Mouse (Mus musculus): ENCODE results near the gene Apela. TPM values are rescaled to one million over a fixed set of nuclear protein-coding genes. Genes with fewer than 3 reads are reported as not detected.

Gene Apela
- total RNA-seq (2014; rRNA removed; ENCODE audit: low replicate concordance) = 2.7 TPM in 1 of 2 replicates, not detected in the other
- 2.6 and 3.3 TPM in 2 replicates for polyA plus RNA-seq (2015; fragmentation: Nextera tagmentation; extraction: Ambion mirVana)

DNA sequence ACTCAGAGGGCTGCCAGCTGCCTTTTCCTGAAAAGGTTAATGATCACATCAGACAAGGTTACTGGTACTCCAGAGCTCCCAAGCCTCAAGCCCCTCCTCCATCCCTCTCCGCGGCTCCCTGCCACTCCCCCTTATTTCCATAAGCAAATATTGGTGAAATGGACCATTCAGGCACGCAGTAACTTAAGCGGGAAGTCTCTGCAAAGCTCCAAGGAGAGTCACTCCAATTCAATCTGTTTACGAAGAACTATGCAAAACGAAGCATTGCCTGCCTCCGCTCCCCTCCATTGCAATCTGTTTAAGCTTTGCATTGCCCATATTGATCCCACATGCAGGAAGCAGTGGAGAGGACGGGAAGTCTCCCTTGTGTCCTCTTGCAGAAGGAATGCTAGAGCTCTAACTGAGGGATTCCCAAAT is at the start of gene Apela:
Apela (minus strand) TSS at position 220 of the 417 bp plus-strand sequence.
- Histone ChIP-seq H3K9ac (replicated peaks; ENCODE audit: low read depth, low read length) (no peak within 1 kb of the TSS), H3K27me3 (ENCODE audit: control insufficient read depth, insufficient read depth, low read length) (no peaks in the 10 kb centered on the region), H3K4me1 (ENCODE audit: control insufficient read depth, insufficient read depth) (0 out of 2 replicates have a peak, but pooled peaks cover 14% of the 10 kb centered on the region), H3K36me3 (replicated peaks; ENCODE audit: control insufficient read depth, insufficient read depth, low read length) (no peaks in the 10 kb centered on the region), H3K9me3 (replicated peaks; ENCODE audit: control insufficient read depth, low read length) (no peaks in the 10 kb centered on the region), H3K4me3 (ENCODE audit: low read depth, low read length) (peak within 1 kb of the TSS; percentile 35), H3K4me2 (ENCODE audit: low read depth, low read length) (peak within 1 kb of the TSS; percentile 59), H3K27ac (ENCODE audit: low read depth) (no peak within 1 kb of the TSS)
- ATAC-seq (ENCODE audit: insufficient read depth, low read depth) (0 out of 2 replicates have a peak, but pooled peaks have one; percentile 33), DNase-seq (ENCODE audit: low spot score) (peak; percentile 20)
- TF ChIP-seq EP300 (IDR thresholded peaks at IDR 0.05; ENCODE audit: low read depth) = no peak
- TF ChIP-seq CTCF (IDR thresholded peaks at IDR 0.05; ENCODE audit: low read depth) = no peak
- 2% methylated on average over 8 of the region's 8 CpGs for WGBS

DNA sequence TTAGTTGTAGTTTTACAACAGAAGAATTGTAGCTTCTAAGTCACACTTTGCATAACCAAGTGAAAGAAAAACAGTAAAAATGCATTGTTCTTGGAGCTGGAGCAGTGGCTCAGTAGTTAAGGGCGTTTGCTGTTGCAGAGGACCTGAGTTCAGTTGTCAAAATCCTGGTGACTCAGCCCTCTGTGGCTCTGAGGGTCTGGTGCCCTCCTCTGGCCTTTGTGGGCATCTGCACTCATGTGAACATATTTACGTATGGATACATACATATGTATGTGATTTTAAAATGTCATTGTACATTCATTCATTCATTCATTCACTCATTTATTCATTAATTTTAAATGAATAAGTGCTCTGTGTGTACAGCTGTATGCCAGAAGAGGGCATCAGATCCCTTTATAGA is 48.5 kb upstream of the Apela start:
- Histone ChIP-seq H3K9me3 (replicated peaks; ENCODE audit: control insufficient read depth, low read length) (no peaks in the 10 kb centered on the region), H3K27me3 (ENCODE audit: control insufficient read depth, insufficient read depth, low read length) (no peaks in the 10 kb centered on the region), H3K36me3 (replicated peaks; ENCODE audit: control insufficient read depth, insufficient read depth, low read length) (no peaks in the 10 kb centered on the region), H3K4me3 (ENCODE audit: low read depth, low read length) (no peak overlapping the region), H3K9ac (replicated peaks; ENCODE audit: low read depth, low read length) (no peak overlapping the region), H3K27ac (ENCODE audit: low read depth) (no peak overlapping the region), H3K4me2 (ENCODE audit: low read depth, low read length) (no peak overlapping the region), H3K4me1 (ENCODE audit: control insufficient read depth, insufficient read depth) (no peaks in the 10 kb centered on the region)
- no peak for DNase-seq (ENCODE audit: low spot score)
- TF ChIP-seq EP300 (IDR thresholded peaks at IDR 0.05; ENCODE audit: low read depth) (no peak), CTCF (IDR thresholded peaks at IDR 0.05; ENCODE audit: low read depth) (no peak)
- no peak for ATAC-seq (ENCODE audit: insufficient read depth, low read depth)
- WGBS = 76% methylated on average over 2 of the region's 2 CpGs

DNA sequence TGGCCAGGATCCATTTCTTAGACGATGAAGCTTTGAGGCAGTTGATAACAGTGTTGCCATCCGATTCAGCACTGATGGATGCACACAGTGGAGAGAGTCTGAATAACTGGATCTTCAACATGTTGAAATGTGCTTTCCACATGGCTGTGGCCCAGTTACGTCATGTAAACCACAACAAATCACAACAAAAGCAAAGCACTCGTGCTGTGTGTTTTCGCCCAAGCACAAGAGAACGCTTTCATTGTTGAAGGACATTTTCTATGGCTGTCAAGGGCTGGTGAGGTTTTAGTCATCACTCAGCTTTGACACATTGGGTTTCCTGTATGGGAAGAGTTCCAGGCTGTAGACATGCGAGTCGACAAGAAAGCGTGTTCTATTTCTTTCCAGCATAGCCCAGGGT is 43.6 kb upstream of the Apela start:
- no peak for DNase-seq (ENCODE audit: low spot score)
- no peak overlapping the region for H3K27ac ChIP-seq (ENCODE audit: low read depth)
- TF ChIP-seq EP300 (IDR thresholded peaks at IDR 0.05; ENCODE audit: low read depth) (no peak), CTCF (IDR thresholded peaks at IDR 0.05; ENCODE audit: low read depth) (no peak)
- H3K27me3 ChIP-seq (ENCODE audit: control insufficient read depth, insufficient read depth, low read length) = no peaks in the 10 kb centered on the region
- H3K36me3 ChIP-seq (replicated peaks; ENCODE audit: control insufficient read depth, insufficient read depth, low read length) = no peaks in the 10 kb centered on the region
- H3K9me3 ChIP-seq (replicated peaks; ENCODE audit: control insufficient read depth, low read length) = no peaks in the 10 kb centered on the region
- ATAC-seq (ENCODE audit: insufficient read depth, low read depth) = no peak
- H3K4me1 ChIP-seq (ENCODE audit: control insufficient read depth, insufficient read depth) = no peaks in the 10 kb centered on the region
- whole genome bisulfite sequencing = 52% methylated on average over 9 of the region's 9 CpGs
- H3K9ac ChIP-seq (replicated peaks; ENCODE audit: low read depth, low read length) = no peak overlapping the region
- no peak overlapping the region for H3K4me2 ChIP-seq (ENCODE audit: low read depth, low read length)
- H3K4me3 ChIP-seq (ENCODE audit: low read depth, low read length) = no peak overlapping the region

DNA sequence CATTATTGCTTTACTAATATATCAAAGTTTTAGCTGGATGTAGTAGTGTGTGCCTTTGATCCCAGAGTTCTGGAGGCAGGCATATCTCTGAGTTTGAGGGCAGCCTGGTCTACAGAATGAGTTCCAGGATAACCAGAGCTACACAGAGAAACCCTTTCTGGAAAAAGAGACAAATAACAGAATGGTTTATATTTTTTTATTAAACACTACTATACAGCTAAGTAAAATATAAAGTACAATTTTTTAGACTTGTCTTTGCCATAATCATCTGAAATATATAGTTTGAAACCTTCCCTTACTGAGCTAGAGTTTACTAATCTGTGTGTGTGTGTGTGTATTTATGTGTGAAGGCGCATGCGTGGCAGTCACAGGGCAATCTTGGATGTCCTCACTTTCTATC is 37.6 kb upstream of the Apela start, which contains the start of gene Gm10663:
Gm10663 (plus strand) TSS at position 301 of the 400 bp plus-strand sequence.
- no peak for TF ChIP-seq EP300 (IDR thresholded peaks at IDR 0.05; ENCODE audit: low read depth)
- no peak for TF ChIP-seq CTCF (IDR thresholded peaks at IDR 0.05; ENCODE audit: low read depth)
- H3K9ac ChIP-seq (replicated peaks; ENCODE audit: low read depth, low read length) = no peak within 1 kb of the TSS
- no peaks in the 10 kb centered on the region for H3K36me3 ChIP-seq (replicated peaks; ENCODE audit: control insufficient read depth, insufficient read depth, low read length)
- no peak for DNase-seq (ENCODE audit: low spot score)
- no peak within 1 kb of the TSS for H3K4me2 ChIP-seq (ENCODE audit: low read depth, low read length)
- H3K27ac ChIP-seq (ENCODE audit: low read depth) = no peak within 1 kb of the TSS
- 82% methylated on average over 2 of the region's 2 CpGs for WGBS
- no peak for ATAC-seq (ENCODE audit: insufficient read depth, low read depth)
- H3K27me3 ChIP-seq (ENCODE audit: control insufficient read depth, insufficient read depth, low read length) = no peaks in the 10 kb centered on the region
- no peaks in the 10 kb centered on the region for H3K4me1 ChIP-seq (ENCODE audit: control insufficient read depth, insufficient read depth)
- no peak within 1 kb of the TSS for H3K4me3 ChIP-seq (ENCODE audit: low read depth, low read length)
- no peaks in the 10 kb centered on the region for H3K9me3 ChIP-seq (replicated peaks; ENCODE audit: control insufficient read depth, low read length)

DNA sequence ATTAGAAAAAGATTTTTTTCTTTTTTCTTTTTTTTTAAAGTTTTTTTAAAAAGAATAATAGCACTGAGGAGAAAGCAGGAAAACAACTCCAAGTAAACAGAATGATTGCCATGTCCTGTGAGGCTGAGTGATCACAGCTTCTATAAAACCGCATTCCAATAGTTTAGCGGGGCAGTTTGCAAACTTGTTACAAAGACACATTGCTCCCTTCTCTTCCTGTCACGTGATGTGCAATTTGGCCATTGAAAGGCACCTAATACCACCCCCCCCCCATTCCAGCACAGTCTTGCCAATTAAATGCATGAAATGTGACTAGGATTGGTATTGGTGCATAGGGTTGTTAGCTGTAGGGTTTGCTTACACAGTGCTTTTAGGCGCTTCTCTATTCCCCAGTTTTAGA is 33.9 kb upstream of the Apela start:
- no peaks in the 10 kb centered on the region for H3K9me3 ChIP-seq (replicated peaks; ENCODE audit: control insufficient read depth, low read length)
- no peak overlapping the region for H3K27ac ChIP-seq (ENCODE audit: low read depth)
- no peaks in the 10 kb centered on the region for H3K4me1 ChIP-seq (ENCODE audit: control insufficient read depth, insufficient read depth)
- WGBS = 76% methylated on average over 4 of the region's 4 CpGs
- no peak for TF ChIP-seq CTCF (IDR thresholded peaks at IDR 0.05; ENCODE audit: low read depth)
- TF ChIP-seq EP300 (IDR thresholded peaks at IDR 0.05; ENCODE audit: low read depth) = no peak
- no peak overlapping the region for H3K9ac ChIP-seq (replicated peaks; ENCODE audit: low read depth, low read length)
- H3K36me3 ChIP-seq (replicated peaks; ENCODE audit: control insufficient read depth, insufficient read depth, low read length) = no peaks in the 10 kb centered on the region
- DNase-seq (ENCODE audit: low spot score) (no peak), ATAC-seq (ENCODE audit: insufficient read depth, low read depth) (no peak)
- H3K27me3 ChIP-seq (ENCODE audit: control insufficient read depth, insufficient read depth, low read length) = no peaks in the 10 kb centered on the region
- H3K4me3 ChIP-seq (ENCODE audit: low read depth, low read length) = no peak overlapping the region
- no peak overlapping the region for H3K4me2 ChIP-seq (ENCODE audit: low read depth, low read length)

DNA sequence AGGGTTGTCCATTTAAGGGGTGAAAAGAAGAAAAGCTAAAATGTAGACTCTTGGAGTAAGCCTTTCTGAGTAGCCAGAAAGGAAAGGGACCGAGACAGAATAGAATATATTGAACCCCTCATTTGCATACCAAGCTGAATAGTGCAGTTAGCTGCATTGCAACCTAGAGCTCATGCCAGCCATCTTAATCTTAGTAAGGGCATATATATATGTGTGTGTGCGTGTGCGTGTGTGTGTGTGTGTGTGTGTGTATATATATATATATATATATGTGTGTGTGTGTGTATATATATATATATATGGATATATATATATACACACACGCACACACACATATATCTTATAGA is 31.3 kb upstream of the Apela start:
- no peak overlapping the region for H3K4me3 ChIP-seq (ENCODE audit: low read depth, low read length)
- no peaks in the 10 kb centered on the region for H3K9me3 ChIP-seq (replicated peaks; ENCODE audit: control insufficient read depth, low read length)
- H3K4me1 ChIP-seq (ENCODE audit: control insufficient read depth, insufficient read depth) = no peaks in the 10 kb centered on the region
- H3K27ac ChIP-seq (ENCODE audit: low read depth) = no peak overlapping the region
- WGBS = 90% methylated on average over 4 of the region's 4 CpGs
- no peaks in the 10 kb centered on the region for H3K27me3 ChIP-seq (ENCODE audit: control insufficient read depth, insufficient read depth, low read length)
- no peak overlapping the region for H3K4me2 ChIP-seq (ENCODE audit: low read depth, low read length)
- TF ChIP-seq EP300 (IDR thresholded peaks at IDR 0.05; ENCODE audit: low read depth) (no peak), CTCF (IDR thresholded peaks at IDR 0.05; ENCODE audit: low read depth) (no peak)
- H3K36me3 ChIP-seq (replicated peaks; ENCODE audit: control insufficient read depth, insufficient read depth, low read length) = no peaks in the 10 kb centered on the region
- H3K9ac ChIP-seq (replicated peaks; ENCODE audit: low read depth, low read length) = no peak overlapping the region
- DNase-seq (ENCODE audit: low spot score) = no peak
- no peak for ATAC-seq (ENCODE audit: insufficient read depth, low read depth)

All from heart, postnatal 0 days (tissue).